Mouse (Mus musculus): ENCODE results near the gene Sidt2.

The Sidt2 gene

GRCm38 (mm10) chr9:45955107-45955963 is at the start of gene Sidt2:
TSS of gene Sidt2 (minus strand) at chr9:45955258.
- peak; percentile 92 to 94 for DNase-seq

DNA sequence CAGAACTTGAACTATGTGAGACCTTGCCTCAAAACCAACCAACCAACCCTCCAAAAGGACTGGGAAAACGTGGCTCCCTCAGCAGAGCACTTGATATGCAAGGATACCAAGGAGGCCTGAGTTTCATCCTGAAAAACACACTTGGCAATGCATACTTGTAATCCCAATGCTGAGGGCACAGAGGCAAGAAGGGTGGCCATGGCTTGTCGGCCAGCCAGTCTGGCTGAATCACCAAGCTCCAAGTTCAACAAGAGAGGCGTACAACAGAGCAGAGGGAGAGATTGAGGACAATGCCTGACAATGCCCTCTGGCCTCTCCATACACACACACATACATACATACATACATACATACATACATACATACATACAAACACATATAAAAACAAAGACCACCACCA is 49.5 kb upstream of the Sidt2 start:
- no peak for DNase-seq

DNA sequence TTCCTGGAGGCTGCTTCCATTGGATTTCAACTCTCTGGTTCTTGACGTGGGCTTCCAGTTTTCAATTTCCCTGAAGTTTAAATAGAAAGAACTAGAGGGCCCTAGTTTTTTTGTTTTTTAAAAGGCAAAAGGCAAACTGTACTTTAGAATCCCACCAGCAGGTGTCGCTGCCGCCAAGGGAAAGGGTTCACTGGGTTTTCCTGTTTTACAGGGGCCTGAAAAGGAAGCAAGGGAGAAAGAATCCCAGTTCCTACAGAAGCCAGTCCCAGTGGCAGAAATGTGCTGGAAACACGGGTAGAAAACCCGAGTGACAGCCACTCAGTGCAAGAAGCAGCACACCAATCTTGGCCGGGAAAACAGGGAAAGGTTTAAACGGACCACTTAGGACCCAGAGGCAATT is 48.7 kb upstream of the Sidt2 start:
- DNase-seq = peak; percentile 91 to 94

- no peak for DNase-seq
These were observed 44.0 kb upstream of the Sidt2 start for GRCm38 (mm10) chr9:45999009-45999408.

DNA sequence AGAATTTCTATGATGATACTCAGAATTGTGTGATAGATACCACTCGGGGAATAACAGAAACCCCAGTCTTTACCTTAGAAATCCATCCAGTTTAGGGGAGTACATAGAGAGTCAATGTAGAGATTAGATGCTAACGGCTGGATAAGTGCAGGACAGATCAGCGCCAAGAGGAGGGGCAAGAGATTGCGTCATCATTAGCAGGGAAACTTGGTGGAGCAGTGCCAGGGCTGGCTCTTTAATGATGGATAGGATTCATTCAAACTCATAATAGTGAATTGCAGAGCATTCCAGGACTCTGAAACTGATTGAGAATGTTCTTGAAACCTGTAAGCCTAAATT is 30.1 kb upstream of the Sidt2 start:
- DNase-seq = peak; percentile 87 to 90

GRCm38 (mm10) chr9:45984409-45985228 is 29.6 kb upstream of the Sidt2 start:
- peak; percentile 97 to 98 for DNase-seq

DNA sequence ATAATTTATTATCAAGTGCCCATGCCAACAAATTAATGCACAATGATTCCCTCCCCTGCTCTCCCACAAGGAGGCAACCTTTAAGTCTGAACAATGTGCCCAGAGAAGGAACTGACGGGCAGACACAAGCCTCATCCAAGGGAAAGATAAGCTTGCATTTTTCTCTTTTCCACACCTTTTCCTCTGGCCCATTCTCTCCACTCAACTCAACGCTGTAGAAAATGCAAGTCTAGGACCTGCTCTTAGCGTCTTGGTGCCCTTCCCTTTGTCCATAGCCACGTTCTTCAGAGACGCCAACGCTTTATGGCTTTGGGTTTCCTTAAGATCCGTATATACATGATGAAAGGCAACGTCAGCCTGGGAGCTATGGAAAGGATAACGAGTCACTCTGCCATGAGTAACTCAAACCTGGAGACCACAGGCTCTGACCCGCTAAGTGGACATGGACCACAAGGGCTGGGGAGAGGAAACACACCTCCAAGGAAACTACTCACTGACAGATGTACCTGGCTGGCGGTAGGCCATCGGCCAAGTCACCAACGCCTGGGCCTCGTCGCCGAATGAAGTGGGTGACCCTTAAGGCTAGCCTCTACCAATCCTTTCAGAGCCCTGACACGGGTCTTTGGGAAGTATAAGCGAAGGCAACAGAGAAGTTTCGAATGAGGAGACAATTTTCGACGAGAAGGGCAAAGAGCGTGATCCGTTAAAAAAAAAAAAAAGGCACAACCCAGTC is 28.8 kb upstream of the Sidt2 start:
- peak; percentile 65 to 70 for DNase-seq

- no peak for DNase-seq
These were observed 26.3 kb upstream of the Sidt2 start for GRCm38 (mm10) chr9:45981331-45981730.

GRCm38 (mm10) chr9:45980611-45981010 is 25.6 kb upstream of the Sidt2 start:
- no peak for DNase-seq

DNA sequence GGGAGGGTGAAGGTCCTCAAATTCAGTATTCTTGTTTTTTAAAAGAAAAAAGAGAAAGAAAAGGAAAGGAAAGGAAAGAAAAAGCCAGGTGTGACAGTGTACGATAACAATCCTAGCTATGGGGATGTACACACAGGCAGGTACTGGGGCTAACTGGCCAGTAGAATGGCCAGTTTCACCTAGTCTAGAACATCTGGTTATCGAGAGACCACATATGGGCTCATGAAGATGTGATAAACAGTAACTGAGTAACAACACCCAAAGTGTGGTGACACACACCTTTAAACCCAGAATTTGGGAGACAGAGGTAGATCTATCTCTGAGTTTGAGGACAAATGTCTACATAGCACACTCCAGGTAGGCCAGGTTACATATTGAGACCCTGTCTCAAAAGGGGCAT is 24.7 kb upstream of the Sidt2 start:
- DNase-seq = no peak

GRCm38 (mm10) chr9:45976884-45977283 is 21.8 kb upstream of the Sidt2 start:
- DNase-seq = peak in 1 of 2 experiments; percentile 22

- DNase-seq = no peak
These were observed 8.5 kb upstream of the Sidt2 start for GRCm38 (mm10) chr9:45963577-45963976.

GRCm38 (mm10) chr9:45961855-45962254 is 6.8 kb upstream of the Sidt2 start:
- DNase-seq = no peak

DNA sequence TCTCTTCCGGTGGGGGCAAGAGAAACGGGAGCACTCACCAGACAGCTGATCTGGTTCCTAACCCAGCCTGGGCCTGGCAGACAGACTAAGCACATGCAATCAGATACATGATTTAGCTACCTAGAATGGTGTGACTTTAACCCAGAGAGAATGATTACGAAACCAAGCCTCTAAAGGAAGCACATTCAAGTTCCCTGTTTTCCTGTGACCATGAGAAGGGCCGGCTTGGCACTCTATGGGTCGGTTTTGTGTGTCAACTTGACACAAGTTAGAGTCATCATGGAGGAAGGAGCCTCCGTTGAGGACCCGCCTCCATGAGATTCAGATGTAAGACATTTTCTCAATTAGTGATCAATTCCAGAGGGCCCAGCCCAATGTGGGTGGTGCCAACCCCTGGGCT is 4.6 kb upstream of the Sidt2 start:
- DNase-seq = no peak

GRCm38 (mm10) chr9:45958851-45959250 is 3.8 kb upstream of the Sidt2 start:
- DNase-seq = no peak

DNA sequence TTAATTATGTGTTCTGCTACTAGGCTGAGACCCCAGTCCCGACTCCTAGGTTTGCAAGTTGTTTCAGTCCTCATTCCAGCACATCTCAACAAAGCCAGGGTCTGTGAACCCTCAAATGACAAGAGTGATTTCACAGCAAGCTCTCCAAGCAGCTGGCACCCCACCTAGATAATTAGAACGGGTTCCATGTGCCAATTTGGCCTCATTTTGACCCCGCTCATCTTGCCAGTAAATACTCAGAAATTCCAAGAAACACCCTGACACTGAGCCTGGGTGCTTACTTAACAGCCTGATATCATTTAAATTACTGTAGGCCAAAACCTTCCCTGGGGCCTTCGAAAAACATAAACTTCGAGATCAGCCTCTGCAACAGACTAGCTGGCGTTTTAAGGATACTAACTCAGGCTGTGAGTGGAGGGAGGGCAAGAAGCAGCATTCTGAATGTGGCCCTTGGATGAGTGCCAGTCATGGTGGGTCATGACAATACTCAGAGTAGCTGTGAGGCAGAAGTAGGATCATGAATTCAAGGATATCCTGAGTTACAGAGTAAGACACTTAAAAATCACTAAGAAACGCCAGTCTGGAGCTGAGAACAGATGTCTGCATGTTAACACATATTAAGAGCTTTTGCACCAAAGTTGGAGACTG is 3.1 kb upstream of the Sidt2 start:
- no peak for DNase-seq

DNA sequence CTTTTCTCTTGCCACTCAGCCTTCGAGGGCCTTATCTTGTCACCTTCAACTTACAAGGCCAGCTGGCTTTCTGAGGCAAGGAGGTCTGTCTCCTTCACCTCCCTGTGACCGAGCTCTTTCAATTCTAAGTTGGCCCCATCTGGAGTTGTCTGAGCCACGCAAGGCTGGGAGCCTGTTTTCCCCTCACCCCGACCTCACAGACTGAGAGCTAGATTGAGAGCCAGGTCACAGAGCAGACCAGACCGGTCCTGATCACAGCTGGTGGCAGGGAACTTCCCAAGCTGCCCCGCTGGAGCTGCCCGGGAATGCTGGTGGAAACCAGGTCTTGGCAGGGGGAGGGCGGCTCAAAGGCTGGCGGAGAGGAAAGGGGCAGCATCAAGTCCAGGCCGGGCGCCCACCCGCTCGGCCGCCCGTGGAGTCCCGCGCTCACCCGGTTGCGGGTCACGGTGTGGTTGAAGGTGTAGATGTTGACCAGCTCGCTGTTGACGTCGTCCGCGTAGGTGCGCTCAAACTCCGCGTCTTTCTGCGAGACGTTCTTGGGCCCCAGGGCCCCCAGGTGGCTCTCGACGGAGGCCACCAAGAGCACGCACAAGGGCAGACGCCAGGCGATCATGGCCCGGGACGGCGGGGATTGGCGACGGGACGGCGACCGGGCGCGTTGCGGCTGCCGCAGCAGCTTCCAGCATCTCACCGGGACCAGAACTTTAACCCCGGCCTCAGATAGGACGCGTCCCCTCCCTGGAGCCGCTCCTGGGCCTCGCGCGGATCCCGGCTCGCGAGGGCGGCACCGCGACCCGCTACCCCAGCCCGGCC is 558 bp downstream of the Sidt2 start:
- peak; percentile 62 to 71 for DNase-seq

GRCm38 (mm10) chr9:45953511-45954293 is 1.4 kb downstream of the Sidt2 start:
- no peak for DNase-seq

- DNase-seq = no peak
These were observed 2.2 kb downstream of the Sidt2 start for GRCm38 (mm10) chr9:45952890-45953289.

DNA sequence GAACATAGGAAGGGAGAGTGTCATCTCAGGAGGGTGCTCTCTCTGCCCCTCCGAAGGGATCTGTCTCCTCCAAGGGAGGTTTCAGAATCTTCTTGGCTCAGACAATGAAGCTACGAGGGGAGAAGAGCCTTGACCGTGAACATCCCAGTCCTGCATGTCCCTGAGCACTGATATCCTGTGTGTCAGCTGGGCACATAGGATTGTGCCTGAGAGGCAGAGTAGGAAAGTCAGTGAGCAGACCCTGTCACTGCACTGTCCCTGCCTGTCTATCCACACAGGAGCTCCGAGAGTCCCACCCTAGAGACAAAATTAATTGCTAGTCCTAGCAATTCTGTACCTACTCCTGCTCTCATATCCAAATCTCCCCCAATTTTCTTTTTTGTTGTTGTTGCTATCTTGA is 3.0 kb downstream of the Sidt2 start:
- DNase-seq = no peak

GRCm38 (mm10) chr9:45946872-45947183 is 8.2 kb downstream of the Sidt2 start:
- DNase-seq = no peak
